Mouse (Mus musculus) G1E (cell line): ENCODE results near the gene Dimt1. TPM values are rescaled to one million over a fixed set of nuclear protein-coding genes. Genes with fewer than 3 reads are reported as not detected.
A peak's percentile ranks its signal among the peaks of the same experiment; 100 is the strongest.
"Not testable (repeated sequence)": the region's sequence is repeated elsewhere in the genome, so short reads cannot be mapped to it uniquely, and the experiment has no call there.

Experiments used
- ATAC-seq: 2 replicates; pipeline ENCODE4 v1.8.0; 2016; ENCODE audit warnings: mild to moderate bottlenecking; ENCODE audit not compliant: insufficient number of reproducible peaks, poor library complexity, low FRiP score, severe bottlenecking; ENCODE audit errors: extremely low read depth
- DNase-seq: peaks from one replicate; pipeline ENCODE4 v3.0.0; 2012; ENCODE audit warnings: low spot score
- H3K27me3 ChIP-seq: 2 replicates; pipeline ENCODE4 v1.6.1; 2012; ENCODE audit warnings: mild to moderate bottlenecking, low read length, inconsistent platforms; ENCODE audit not compliant: insufficient read depth
- H3K36me3 ChIP-seq: replicated peaks from 2 replicates; pipeline ENCODE3; 2012; ENCODE audit warnings: mild to moderate bottlenecking, inconsistent platforms
- H3K4me1 ChIP-seq: 2 replicates; pipeline ENCODE4 v1.6.1; 2012; ENCODE audit warnings: low read depth, low read length, inconsistent platforms, mixed read lengths; ENCODE audit not compliant: insufficient read depth
- H3K4me3 ChIP-seq: 2 replicates; pipeline ENCODE4 v1.5.1; 2012; ENCODE audit warnings: low read depth, mild to moderate bottlenecking, inconsistent platforms, low read length, moderate library complexity, mixed read lengths
- H3K9me3 ChIP-seq: replicated peaks from 2 replicates; pipeline ENCODE4 v1.6.1; 2012; ENCODE audit warnings: inconsistent platforms
- CTCF ChIP-seq: IDR thresholded peaks from 2 replicates; pipeline ENCODE4 v1.5.1; 2012; ENCODE audit warnings: low read depth, low read length, inconsistent platforms, mixed read lengths
- GATA1 ChIP-seq: IDR thresholded peaks from 2 replicates; pipeline ENCODE4 v1.6.1; 2012; ENCODE audit warnings: borderline replicate concordance, low read length, inconsistent platforms, mixed read lengths
- GATA2 ChIP-seq: IDR thresholded peaks from 2 replicates; pipeline ENCODE4 v1.6.1; 2012; ENCODE audit warnings: low read depth, low read length, inconsistent platforms, borderline replicate concordance
- POLR2AphosphoS5 ChIP-seq: IDR thresholded peaks from 2 replicates; pipeline ENCODE4 v1.6.1; 2012; ENCODE audit warnings: low read depth, low read length, inconsistent platforms; ENCODE audit not compliant: insufficient replicate concordance
- TAL1 ChIP-seq: conservative IDR thresholded peaks from 2 replicates; pipeline ENCODE4 v1.6.1; 2012; ENCODE audit warnings: low read depth, low read length, inconsistent platforms, mixed read lengths
- polyA plus RNA-seq: library from polyadenylated mRNA; stranded (reverse); fragments of >175 nt; gene quantifications from 2 replicates; pipeline ENCODE4 v1.2.3, GENCODE M21; 2012
- total RNA-seq, 2 experiments: library from RNA; stranded (forward) in 1 of 2; stranded (reverse) in 1 of 2; fragments of 200-1000 nt in 1 of 2; fragments of >200 nt in 1 of 2; fragmentation: Nextera tagmentation in 1 of 2; gene quantifications; 2 replicates each; pipeline ENCODE4 v1.2.3; 2014 to 2017

The Dimt1 gene
- total and polyA plus RNA-seq, 3 experiments, result 26.2 to 70.7 (median 35.0) TPM

DNA sequence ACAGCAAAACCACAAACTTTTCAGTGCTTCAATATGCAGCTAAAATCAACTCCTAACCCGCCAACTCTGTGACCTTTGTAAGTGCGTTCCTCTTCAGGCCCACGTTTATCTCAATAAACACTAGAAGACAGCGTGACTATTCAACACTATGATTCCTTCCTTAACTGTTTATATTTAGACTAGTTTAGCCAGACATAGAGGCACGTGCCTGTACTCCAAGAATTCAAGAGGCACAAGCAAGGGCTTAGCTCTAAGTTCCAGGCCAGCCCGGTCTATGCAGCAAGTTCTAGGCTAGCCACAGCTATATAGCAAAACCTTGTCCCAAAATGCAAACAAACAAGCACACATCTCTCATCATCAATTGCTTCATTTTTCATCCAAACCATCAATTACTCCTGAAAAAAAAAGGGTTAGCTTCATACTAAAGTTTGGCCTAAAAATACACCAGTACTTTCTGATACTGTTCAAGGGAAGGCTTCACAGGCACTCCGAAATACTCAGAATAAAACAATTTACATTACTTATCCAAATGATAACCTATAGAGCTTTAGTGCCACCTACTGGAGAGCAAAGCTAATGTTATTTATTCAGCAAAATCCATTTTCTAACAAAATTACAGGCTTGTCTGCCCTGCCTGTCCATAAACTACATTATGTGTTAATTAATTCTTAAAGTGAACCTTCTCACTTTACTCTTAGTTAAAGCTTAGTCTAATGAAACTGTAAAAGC is 28.4 kb upstream of the Dimt1 start:
- TF ChIP-seq GATA1 (no peak), TAL1 (no peak), GATA2 (no peak), CTCF (no peak), POLR2AphosphoS5 (no peak)
- Histone ChIP-seq H3K36me3 (peaks cover 74% of the 10 kb centered on the region), H3K9me3 (no peaks in the 10 kb centered on the region), H3K4me1 (peaks cover 8% of the 10 kb centered on the region), H3K4me3 (no peak overlapping the region), H3K27me3 (no peaks in the 10 kb centered on the region)
- DNase-seq (no peak), ATAC-seq (no peak)

DNA sequence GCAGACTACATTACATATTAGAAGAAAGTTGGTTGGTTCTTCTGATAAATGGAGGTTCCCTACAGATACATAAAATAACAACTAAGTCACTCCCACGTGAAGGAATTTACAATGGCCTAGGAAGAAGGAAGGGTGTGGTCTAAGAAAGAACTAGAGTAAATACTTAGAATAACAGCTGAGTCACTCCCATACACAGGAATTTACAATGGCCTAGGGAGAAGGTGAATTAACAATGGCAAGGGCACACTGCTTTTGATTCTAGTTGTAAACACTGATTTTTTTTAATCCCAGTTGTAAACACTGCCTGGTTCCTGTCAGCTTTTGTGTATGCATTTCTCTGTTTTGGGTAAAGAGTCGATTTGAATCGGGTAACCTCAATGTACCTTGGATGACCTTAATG is 21.0 kb upstream of the Dimt1 start:
- ATAC-seq, H3K27me3 ChIP-seq, H3K4me1 ChIP-seq, DNase-seq, H3K4me3 ChIP-seq, H3K9me3 ChIP-seq: not testable (repeated sequence)
- peaks cover 51% of the 10 kb centered on the region for H3K36me3 ChIP-seq

DNA sequence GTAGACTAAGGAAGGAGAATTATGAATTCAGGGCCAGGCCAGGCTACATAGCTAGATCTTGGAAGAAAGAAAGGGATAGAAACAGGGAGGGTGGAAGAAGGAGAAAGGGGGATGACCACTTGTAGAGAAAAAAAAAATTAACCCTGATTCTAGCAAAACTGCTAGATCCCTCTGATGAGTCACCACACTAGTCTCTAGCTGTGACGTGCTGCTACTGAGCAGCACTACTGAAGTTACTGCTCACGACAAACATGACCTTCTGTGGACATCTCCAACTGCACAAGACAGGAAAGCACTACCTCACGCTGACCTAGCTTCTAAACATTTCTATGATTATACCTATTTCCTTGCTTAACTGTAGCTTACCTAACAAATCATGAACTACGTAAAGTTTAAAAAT is 18.6 kb upstream of the Dimt1 start:
- 0 out of 2 replicates have a peak, but pooled peaks cover 2% of the 10 kb centered on the region for H3K9me3 ChIP-seq
- TF ChIP-seq POLR2AphosphoS5 (no peak), GATA1 (no peak), GATA2 (no peak), TAL1 (no peak), CTCF (no peak)
- peaks cover 8% of the 10 kb centered on the region; the same call in 1 of the 2 replicates for H3K4me1 ChIP-seq
- ATAC-seq (no peak), DNase-seq (no peak)
- peaks cover 41% of the 10 kb centered on the region for H3K36me3 ChIP-seq
- H3K27me3 ChIP-seq, result no peaks in the 10 kb centered on the region
- no peak overlapping the region for H3K4me3 ChIP-seq

DNA sequence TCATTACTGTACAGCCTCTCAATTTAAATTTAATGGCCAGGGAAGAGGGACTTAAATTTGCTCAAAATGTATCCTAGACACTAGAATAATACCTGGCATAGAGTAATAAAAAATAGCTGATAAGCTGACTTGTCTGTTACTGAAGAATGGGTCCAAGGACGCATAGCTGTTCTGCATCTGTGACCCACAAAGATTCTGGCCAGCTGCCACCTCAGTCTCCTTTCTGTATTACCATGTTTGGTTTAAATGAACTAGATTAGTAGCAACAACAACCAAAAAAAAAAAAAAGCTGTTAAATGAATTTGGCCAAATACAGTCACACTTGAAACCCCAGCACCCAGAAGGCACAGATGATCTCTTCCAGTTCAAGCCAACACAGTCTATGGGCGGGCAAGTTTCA is 17.7 kb upstream of the Dimt1 start:
- ATAC-seq, result no peak
- peaks cover 38% of the 10 kb centered on the region for H3K36me3 ChIP-seq
- TF ChIP-seq GATA1 (no peak), POLR2AphosphoS5 (no peak), TAL1 (no peak), CTCF (no peak), GATA2 (no peak)
- no peak overlapping the region for H3K4me3 ChIP-seq
- 0 out of 2 replicates have a peak, but pooled peaks cover 2% of the 10 kb centered on the region for H3K9me3 ChIP-seq
- H3K4me1 ChIP-seq, result peaks cover 9% of the 10 kb centered on the region; the same call in 1 of the 2 replicates
- no peak for DNase-seq
- H3K27me3 ChIP-seq, result no peaks in the 10 kb centered on the region

DNA sequence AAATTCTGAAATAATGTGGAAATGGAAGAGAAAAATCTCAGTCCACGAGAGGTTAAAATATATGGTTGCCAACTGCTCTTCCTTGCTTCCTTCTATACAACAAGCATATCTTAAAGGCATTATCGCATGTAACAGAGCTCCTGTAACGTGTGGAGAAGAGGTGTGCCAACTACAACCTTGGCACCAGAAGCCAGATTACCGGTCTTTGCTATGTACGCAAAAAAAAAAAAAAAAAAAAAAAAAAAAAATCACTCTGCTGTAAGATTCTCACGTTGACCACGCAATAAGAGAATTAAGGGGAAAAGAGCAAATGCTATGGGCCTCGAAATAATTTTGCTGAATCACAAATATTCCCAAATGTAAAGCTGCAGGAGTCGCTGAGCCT is 11.1 kb upstream of the Dimt1 start:
- H3K4me3 ChIP-seq, result peak overlapping the region; percentile 100
- no peak for TF ChIP-seq TAL1
- no peak for TF ChIP-seq GATA2
- TF ChIP-seq POLR2AphosphoS5, result no peak
- no peak for DNase-seq
- H3K9me3 ChIP-seq, result no peaks in the 10 kb centered on the region
- H3K4me1 ChIP-seq, result peaks cover 20% of the 10 kb centered on the region
- H3K36me3 ChIP-seq, result peaks cover 16% of the 10 kb centered on the region
- ATAC-seq, result no peak
- no peaks in the 10 kb centered on the region for H3K27me3 ChIP-seq

DNA sequence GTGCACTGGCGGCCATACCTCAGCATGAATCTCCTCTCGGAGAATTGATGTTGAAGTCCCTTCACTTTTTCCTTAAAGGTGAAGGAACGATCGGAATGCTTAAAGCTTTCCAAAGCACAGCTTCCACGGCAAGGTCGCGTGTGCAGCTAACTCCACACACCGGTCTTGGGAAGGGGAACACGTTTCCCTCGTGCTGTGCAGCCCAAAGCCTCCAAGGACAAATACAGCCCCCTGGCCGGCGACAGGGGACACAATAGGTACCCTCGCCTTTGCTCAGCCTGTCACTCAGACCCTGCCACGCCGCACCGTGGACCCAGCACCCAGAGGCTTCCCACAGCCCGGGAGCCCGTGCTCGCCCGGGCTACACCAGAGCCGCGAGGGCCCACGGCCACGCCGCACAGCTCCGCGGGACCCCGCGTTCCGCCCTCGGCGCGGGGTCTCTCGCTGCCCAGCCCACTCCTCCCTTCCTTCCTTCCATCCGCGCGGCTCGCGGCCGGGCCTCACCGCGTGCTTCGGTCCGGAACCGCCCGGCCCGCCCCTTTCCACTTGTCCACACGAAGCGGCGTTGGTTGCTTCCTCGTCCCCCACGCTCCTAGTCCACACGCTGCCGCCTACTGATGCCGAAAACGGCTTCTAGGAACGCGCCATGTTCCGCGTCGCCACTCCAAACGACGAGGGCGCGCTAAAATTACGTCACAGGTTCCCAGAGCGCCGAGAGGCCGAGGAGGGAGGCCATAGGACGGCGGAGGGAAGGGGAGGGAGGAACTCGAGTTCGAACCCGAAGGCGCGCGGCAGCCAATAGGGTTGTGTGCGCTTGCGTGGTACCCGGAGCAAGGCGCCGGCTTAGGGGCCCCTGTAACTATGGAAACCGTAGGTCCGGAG is 10.4 kb upstream of the Dimt1 start, which contains the start of gene Ipo11:
Gene Ipo11, minus strand, starts transcription at position 703 of the 882 bp plus-strand sequence.
- Histone ChIP-seq H3K9me3 (no peaks in the 10 kb centered on the region), H3K4me3 (peak within 1 kb of the TSS; percentile 100), H3K27me3 (no peaks in the 10 kb centered on the region), H3K36me3 (peaks cover 15% of the 10 kb centered on the region), H3K4me1 (peaks cover 19% of the 10 kb centered on the region)
- ATAC-seq, result peak; percentile 100
- TF ChIP-seq POLR2AphosphoS5, result no peak
- no peak for TF ChIP-seq GATA1
- no peak for TF ChIP-seq TAL1
- DNase-seq, result peak; percentile 89
